Mouse (Mus musculus): ENCODE measurements around the gene Enho.
A peak's percentile ranks its signal among the peaks of the same experiment; 100 is the strongest.

Gene Enho

DNA sequence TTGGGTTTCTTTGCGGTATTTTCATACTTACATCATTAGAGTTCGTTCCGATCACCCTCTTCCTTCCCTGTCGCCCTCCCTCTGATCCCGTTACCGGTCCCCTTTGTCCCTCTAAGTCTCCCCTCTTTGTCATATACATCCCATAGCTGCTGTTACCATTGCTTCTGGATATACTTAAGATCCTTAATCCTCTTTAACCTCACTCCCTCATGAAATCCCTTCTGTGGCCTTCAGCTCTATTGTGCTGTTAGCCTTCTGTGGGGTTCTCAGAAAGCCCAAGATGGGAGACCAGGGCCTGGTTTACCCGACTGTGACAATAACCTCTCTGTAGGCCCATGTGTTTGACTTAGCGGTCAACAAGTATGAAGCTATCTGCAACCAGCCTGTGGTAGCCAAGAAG lies 5.5 kb downstream of the Enho start:
- DNase-seq (ENCODE audit: inconsistent age in 2 of 2, low spot score in 1 of 2), result no peak

DNA sequence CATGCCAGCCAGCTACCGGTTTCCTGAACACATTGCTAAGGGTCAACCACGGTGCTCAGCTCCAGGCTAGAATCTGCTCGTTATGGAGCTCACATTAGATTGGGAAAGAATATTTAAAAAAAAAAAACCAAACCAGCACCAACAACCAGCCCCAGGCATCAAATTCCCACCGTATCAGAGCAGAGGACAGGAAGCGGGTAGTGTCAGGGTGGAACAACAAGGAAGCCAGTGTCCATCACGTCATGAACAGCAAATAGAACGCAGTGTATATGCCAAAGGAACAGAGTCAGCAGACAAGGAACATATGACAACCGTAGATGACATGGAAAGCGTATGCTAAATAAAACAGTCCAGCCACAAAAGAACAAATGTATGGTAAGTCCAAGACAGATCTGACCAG lies 7.1 kb downstream of the Enho start:
- no peak for DNase-seq (ENCODE audit: inconsistent age in 2 of 2, low spot score in 1 of 2)

DNA sequence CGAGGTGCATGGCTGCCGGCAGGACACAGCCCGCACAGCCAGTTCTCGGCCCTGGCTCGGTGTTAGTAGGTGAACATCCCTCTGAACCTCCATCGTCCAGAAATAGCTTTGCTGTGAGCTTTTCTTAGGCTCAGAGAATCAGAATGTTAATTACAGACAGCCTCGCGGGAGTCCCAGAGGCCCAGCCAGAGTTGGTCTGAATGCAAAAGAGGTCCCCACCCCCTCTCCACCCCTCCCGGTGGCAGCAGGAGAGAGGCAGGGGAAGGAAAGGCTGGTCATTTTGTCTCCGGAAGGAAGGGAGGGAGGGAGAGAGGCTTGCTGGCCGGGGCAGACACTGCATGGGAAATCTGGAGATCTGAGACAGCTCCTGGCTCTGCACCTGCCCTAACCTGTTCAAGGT lies 8.7 kb downstream of the Enho start:
- DNase-seq (ENCODE audit: inconsistent age in 2 of 2, low spot score in 1 of 2), result peak in 1 of 2 experiments; percentile 61

DNA sequence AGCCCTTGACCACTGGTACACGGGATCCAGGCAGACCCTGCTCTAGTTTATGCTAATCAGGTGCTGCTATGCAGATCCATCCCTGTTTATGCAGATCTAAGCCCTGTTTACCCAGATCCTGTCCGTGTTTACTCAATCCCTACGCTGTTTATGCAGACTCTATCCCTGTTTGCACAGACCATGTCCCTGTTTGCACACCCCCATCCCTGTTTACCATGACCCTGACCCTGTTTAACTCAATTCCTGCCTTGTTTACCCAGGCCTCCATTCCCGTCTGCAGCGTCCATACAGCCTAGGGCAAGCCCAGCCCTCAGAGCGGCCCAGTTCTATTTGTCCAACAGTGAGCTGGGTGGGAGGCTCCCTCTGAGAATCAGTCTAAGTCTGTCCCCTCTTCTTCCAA lies 9.9 kb downstream of the Enho start:
- DNase-seq (ENCODE audit: inconsistent age in 2 of 2, low spot score in 1 of 2), result no peak

DNA sequence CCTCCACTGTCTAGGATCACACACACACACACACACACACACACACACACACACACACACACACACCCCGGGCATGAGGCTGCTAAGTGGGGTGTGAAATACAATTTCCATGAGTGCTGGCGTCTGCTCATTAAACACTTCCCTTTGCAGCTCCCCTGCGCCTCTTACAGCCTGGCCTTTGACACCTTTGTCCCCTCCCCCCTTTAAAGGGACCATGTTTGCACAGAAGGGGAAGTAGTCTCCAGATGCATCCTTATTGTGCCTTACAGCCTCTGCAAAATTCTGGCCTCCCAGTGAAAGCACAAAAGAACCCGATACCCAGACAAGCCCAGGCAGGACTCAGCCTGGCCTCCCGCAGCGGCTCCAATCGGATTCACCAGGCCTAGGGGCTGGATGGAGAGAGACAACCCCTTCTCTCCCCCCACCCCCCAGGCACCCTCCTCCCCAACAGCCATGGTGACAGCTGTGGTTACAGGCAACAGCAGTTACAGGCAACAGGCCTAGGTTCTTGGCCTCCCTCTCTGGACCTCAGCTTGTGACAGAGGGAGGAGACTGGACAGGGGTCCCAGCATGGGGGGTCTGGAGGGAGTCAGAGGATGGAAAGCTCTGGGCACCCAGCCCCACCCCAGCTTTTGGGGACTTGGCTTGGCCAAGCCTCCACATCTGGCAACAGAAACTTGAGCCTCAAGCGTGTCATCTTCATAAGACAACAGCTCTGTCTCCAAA lies 11.8 kb downstream of the Enho start:
- no peak for DNase-seq (ENCODE audit: inconsistent age in 2 of 2, low spot score in 1 of 2)

DNA sequence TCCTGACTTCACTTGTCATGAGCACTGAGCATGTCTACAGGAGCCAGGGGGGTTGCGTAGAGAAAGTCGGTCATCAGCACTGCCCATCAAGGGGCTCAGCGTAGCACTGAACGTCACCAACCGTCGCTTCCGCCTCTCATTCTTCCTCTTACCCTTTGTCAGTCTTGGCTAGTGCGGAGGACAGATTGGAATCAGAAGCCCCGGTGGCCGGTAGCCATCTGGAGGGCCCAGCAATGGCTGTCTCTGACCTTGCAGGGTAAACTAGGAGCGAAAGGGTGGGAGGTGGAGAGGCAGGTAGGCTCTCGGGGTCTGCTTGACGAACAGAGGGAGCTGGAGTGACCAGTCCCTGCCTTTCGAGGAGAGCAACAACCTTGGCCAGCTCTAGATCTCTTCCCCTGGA lies 18.1 kb downstream of the Enho start:
- no peak for DNase-seq (ENCODE audit: inconsistent age in 2 of 2, low spot score in 1 of 2)

DNA sequence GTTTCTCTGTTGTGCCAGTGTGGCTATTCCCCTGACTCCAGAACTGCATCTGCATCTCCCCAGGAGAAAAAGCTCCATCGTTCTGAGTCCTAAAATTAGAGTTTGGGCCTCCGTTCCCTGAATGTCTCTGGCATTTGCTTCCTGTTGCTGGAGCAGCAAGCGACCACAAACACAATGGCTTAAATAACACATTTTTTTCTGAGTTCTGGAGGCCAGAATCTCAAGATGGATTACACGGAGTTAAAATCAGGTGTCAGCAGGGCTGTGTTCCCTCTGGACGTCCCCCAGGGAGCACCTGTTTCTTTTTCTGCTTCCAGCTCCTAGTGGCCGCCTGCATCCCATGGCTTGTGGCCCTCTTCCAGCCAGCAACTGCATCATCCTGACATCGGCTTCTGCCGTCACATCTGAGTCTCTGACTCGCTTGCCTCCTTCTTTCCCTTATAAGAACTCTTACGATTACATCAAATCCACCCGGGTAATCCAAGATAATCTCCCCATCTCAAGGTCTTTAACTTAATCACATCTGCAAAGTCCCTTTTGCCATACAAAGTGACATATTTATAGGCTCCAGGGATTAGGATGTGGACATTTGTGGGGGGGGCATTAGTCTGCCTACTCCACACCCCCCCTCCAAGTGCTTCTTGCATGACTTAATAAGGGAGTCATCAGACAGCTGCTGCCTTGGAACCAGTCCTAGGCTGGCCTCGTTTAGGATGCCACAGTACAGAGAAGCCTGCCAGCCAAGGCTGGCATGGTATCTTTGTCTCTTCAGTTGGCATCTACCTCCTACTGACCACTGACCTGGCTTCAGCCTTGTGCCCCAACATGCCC lies 21.0 kb downstream of the Enho start:
- DNase-seq (ENCODE audit: inconsistent age in 2 of 2, low spot score in 1 of 2), result peak in 1 of 2 experiments; percentile 40

DNA sequence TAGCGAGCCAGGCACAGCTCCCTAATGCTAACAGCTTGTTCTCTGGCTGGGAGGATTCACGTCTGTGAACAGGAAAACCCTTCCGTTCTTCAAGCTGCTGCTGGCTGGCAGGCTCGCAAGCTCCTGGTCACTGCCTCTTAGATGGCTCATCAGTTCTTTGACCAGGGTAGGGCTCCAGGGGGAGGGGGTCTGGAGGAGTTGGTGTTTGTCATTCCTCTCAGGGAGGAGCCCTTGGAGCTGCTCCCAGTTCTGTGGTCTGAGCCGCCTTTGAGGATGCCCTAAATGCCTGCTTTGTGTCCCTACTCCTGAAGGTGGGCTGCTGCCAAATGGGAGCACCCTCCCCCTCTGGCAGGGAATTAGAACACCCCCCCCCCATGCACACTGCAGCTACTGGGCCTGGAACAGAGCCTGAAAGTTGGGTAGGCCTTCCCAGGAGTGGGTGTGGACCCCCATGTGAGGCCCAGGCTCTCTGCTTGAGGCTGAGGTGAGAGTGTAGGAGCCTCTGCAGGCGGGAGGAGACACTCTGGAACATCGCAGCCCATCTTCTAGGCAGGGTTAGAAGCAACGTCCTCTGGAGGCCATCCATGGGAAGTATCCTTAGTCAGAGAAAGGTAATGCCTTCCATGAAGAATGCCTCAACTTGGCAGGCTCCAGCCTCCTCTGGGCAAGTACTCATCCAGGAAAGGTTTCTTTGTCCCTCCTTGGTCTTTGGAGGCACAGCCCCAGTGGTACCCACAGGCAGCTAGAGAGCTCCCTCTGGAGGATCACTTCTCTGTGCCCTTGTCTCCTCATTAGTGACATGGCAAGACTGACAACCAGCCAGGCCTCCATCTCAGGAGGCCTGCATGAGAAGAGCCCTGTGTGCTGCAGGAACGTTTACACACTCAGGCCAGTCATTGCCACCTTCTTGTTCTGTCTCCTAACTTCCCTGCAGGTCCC lies 24.2 kb downstream of the Enho start:
- peak in 1 of 2 experiments; percentile 42 for DNase-seq (ENCODE audit: inconsistent age in 2 of 2, low spot score in 1 of 2)

DNA sequence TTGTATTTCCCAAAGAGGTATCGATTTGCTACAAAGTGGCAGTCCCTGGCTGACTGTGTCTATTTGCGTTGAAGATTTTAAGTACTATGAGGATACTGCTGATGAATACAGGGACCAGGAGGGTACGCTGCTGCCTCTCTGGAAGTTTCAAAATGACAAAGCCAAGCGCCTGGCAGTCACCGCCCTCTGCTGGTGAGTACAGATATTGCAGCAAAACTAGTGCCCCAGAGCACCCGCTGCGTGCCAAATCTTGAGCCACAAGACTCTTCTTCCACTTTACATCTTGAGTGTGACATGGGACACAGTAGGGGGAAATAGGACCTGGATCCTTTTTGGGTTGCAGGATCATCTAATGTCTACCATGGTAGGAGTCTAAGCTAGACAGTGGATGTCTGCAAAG lies 26.0 kb downstream of the Enho start:
- peak; percentile 73 to 92 for DNase-seq (ENCODE audit: inconsistent age in 2 of 2, low spot score in 1 of 2)

DNA sequence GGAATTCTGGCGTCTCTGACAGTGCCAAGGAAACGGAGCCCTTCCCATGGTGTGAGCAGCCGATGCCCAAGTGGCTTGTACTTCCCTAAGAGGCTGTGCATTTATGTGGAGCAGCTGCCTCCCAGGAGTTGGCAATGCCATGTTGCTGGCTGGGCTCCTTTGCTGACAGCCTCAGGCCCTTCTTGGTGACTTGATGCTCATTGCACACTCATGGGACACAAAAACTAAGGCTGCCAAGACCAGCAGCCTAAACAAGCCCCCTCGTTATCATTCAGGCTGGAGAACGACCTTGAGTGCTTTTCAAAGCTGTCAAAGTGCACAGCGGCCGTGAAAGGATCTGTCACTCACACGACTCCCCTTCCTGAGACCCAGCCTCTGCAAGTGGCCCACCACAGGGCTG lies 28.0 kb downstream of the Enho start:
- DNase-seq (ENCODE audit: inconsistent age in 2 of 2, low spot score in 1 of 2), result no peak

DNA sequence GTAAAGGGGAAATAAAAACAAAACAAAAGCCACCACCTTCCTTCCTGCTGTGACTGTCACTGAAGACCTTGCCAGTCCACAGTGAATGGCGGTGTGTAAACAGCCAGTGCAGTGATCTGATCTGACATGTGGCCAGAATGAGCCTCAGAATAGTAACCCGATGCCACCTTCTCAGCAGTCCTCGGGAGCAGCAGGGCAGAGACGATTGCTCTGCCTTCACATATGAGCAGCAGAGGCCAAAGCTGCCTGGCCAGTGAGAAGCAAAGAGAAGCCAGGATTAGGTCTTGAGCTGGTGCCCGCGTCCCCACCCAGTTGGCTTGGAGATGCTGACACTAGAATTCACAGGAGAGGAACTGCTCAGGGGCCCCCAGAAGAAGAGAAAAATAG lies 29.5 kb downstream of the Enho start:
- DNase-seq (ENCODE audit: inconsistent age in 2 of 2, low spot score in 1 of 2), result no peak

DNA sequence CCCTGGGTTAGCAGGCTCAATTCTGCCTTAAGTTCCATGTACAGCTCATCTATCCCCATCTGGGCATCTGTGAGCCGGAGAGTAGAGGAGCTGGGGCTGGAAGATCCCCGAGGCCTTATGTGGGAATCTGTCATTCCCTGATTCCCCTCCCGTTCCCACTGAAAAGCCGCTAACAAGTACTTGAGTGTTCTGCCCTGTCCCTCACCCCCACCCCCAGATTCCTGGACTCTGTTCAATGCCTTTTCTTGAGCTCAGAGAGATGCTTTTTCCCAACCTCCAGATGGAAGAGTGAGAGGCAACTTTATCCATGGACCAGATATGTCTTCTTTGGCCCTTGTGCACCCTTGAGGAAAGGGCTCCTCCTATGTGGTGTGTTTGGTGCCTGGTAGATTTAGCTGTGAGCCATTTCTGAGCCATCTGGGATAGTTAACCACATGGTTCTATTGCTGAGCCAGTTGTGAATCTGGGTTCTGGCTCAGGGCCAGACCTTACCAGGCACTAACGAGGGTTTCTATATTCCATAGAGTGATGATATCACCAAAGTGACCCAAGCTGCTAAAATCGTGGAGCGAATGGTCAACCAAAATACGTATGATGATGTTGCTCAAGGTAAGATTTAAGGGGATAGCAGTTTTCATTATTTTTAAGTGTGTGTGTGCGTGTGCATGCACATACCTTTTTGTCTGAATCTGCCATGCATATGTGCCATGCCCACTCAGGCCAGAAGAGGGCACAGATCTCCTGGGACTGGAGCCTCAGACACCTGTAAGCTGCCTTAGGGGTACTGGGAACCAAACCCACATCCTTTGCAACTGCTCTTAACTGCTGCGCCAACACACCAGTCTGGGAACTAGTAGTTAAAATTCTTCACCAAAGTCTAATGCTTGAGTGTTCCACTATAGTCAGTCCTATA lies 30.2 kb downstream of the Enho start:
- no peak for DNase-seq (ENCODE audit: inconsistent age in 2 of 2, low spot score in 1 of 2)

DNA sequence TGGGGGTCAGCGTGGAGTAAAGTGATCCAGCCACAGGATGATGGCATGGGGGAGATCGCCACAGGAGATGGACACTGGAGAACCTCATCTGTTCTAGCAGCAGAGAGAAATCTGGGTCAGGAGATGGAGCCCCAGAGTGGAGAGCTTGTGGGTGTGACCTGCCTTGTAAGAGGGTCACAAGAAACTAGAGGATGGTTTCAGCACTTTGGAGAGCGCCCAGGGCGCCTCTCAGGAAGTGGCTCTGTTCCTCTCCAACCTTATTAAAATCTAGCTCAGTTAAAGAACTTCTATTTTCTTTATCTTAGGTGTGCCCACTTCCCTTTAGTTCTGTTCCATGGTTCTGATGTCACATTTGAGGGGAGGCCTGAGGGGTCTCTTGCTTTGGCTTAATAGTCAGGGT lies 33.3 kb downstream of the Enho start:
- peak; percentile 47 to 78 for DNase-seq (ENCODE audit: inconsistent age in 2 of 2, low spot score in 1 of 2)

DNA sequence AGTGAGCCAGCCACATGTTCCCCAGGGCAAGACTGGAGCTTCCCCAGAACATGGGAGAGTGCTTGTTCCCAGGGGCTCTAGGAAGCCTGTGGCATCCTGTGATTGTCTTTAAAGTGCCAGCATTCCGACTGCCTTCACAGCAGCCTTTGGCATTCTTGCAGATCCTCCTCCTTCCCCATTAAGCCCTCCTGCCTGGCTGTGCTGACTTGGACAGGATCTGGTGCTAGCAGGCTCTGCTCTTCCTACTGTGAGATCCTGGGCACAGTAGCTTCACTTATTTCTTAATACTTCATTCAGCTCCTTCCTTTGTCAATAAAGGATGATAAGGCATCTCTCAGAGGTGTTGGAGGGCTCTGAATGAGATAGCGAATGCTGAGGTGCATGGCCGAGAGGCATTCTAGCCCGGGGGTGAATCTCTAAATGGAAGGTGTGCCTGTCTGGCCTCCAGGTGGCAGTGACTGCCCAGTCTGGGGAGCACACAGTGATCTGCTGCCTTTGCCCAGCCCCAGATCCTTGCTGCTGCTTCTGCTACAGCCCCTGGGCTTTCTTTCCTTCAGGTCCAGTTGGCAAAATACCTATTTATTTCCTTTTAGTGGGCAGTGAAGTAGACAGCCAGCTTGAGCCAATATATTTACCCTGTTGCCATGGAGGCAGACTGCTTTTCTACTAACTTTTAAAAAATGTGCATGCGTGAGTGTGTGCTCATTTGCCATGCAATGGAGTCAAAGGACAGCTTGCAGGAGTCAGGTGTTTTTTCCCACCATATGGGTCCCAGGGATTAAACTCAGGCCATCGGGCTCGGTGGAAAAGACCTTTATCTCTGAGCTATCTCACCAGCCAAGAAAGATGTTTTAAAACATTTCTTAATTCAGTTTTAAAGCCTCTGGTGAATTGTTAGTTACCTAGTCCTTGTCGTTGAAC lies 35.4 kb downstream of the Enho start:
- DNase-seq (ENCODE audit: inconsistent age in 2 of 2, low spot score in 1 of 2), result peak in 1 of 2 experiments; percentile 44

DNA sequence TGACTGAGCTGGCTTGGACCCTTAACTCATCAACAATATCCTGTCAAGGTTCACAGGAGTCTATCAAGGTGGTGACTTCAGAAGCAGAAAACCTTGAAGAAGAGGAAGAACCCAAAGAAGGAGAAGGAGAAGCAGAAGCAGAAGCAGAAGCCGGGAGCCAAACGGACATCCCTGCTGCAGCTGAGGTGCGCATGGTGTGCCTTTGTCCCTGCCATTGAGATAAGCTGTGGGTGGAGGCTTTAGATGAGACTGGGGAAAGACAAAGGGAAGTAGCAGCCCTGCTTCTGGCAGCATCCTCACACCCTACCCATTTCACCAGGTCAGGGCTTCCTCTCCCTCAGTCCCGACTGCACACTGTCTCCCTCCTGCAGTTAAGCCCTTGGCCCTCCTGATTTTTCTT lies 37.3 kb downstream of the Enho start:
- no peak for DNase-seq (ENCODE audit: inconsistent age in 2 of 2, low spot score in 1 of 2)

Measured in adrenal gland, adult (tissue).